Mouse (Mus musculus): ENCODE results near the gene Snx10. TPM values are rescaled to one million over a fixed set of nuclear protein-coding genes. Genes with fewer than 3 reads are reported as not detected.

Gene Snx10
- polyA plus RNA-seq, 1 experiment from 2014 or later, result 19.2 TPM

GRCm38 (mm10) chr6:51569086-51569485 lies 45.4 kb downstream of the Snx10 start:
- H3K9ac ChIP-seq (ENCODE audit: low read depth, low read length), result no peak overlapping the region
- peaks cover 9% of the 10 kb centered on the region; the same call in 1 of the 2 replicates for H3K4me1 ChIP-seq (ENCODE audit: control insufficient read depth, insufficient read depth, low read length)
- no peak overlapping the region for H3K4me2 ChIP-seq (replicated peaks; ENCODE audit: low read depth, low read length)
- no peaks in the 10 kb centered on the region for H3K36me3 ChIP-seq (ENCODE audit: control insufficient read depth, insufficient read depth, low read length)
- no peaks in the 10 kb centered on the region for H3K9me3 ChIP-seq (ENCODE audit: control insufficient read depth, low read length)
- ATAC-seq (ENCODE audit: low FRiP score, low TSS enrichment), result no peak
- H3K4me3 ChIP-seq (ENCODE audit: low read length), result no peak overlapping the region
- no peaks in the 10 kb centered on the region for H3K27me3 ChIP-seq (ENCODE audit: control insufficient read depth, insufficient read depth, low read length)
- 92% methylated on average over 8 of the region's 8 CpGs for WGBS
- no peak overlapping the region for H3K27ac ChIP-seq (ENCODE audit: low read depth, low read length)

GRCm38 (mm10) chr6:51573136-51573535 lies 49.4 kb downstream of the Snx10 start:
- Histone ChIP-seq H3K4me3 (ENCODE audit: low read length) (no peak overlapping the region), H3K27ac (ENCODE audit: low read depth, low read length) (no peak overlapping the region), H3K4me2 (replicated peaks; ENCODE audit: low read depth, low read length) (no peak overlapping the region), H3K9ac (ENCODE audit: low read depth, low read length) (no peak overlapping the region), H3K4me1 (ENCODE audit: control insufficient read depth, insufficient read depth, low read length) (no peaks in the 10 kb centered on the region), H3K27me3 (ENCODE audit: control insufficient read depth, insufficient read depth, low read length) (no peaks in the 10 kb centered on the region), H3K9me3 (ENCODE audit: control insufficient read depth, low read length) (no peaks in the 10 kb centered on the region), H3K36me3 (ENCODE audit: control insufficient read depth, insufficient read depth, low read length) (no peaks in the 10 kb centered on the region)
- WGBS, result 88% methylated on average over 4 of the region's 4 CpGs
- ATAC-seq (ENCODE audit: low FRiP score, low TSS enrichment), result no peak

GRCm38 (mm10) chr6:51574132-51574531 lies 50.4 kb downstream of the Snx10 start:
- Histone ChIP-seq H3K36me3 (ENCODE audit: control insufficient read depth, insufficient read depth, low read length) (no peaks in the 10 kb centered on the region), H3K4me3 (ENCODE audit: low read length) (no peak overlapping the region), H3K4me1 (ENCODE audit: control insufficient read depth, insufficient read depth, low read length) (no peaks in the 10 kb centered on the region), H3K9ac (ENCODE audit: low read depth, low read length) (no peak overlapping the region), H3K27me3 (ENCODE audit: control insufficient read depth, insufficient read depth, low read length) (no peaks in the 10 kb centered on the region), H3K27ac (ENCODE audit: low read depth, low read length) (no peak overlapping the region), H3K4me2 (replicated peaks; ENCODE audit: low read depth, low read length) (no peak overlapping the region), H3K9me3 (ENCODE audit: control insufficient read depth, low read length) (no peaks in the 10 kb centered on the region)
- ATAC-seq (ENCODE audit: low FRiP score, low TSS enrichment), result no peak
- 90% methylated on average over 13 of the region's 13 CpGs for WGBS

GRCm38 (mm10) chr6:51578415-51578814 lies 54.7 kb downstream of the Snx10 start:
- ATAC-seq (ENCODE audit: low FRiP score, low TSS enrichment), result no peak
- Histone ChIP-seq H3K4me1 (ENCODE audit: control insufficient read depth, insufficient read depth, low read length) (no peaks in the 10 kb centered on the region), H3K27me3 (ENCODE audit: control insufficient read depth, insufficient read depth, low read length) (no peaks in the 10 kb centered on the region), H3K36me3 (ENCODE audit: control insufficient read depth, insufficient read depth, low read length) (no peaks in the 10 kb centered on the region), H3K9ac (ENCODE audit: low read depth, low read length) (no peak overlapping the region), H3K27ac (ENCODE audit: low read depth, low read length) (no peak overlapping the region), H3K4me3 (ENCODE audit: low read length) (no peak overlapping the region), H3K4me2 (replicated peaks; ENCODE audit: low read depth, low read length) (no peak overlapping the region), H3K9me3 (ENCODE audit: control insufficient read depth, low read length) (no peaks in the 10 kb centered on the region)
- 83% methylated on average over 4 of the region's 4 CpGs for WGBS

DNA sequence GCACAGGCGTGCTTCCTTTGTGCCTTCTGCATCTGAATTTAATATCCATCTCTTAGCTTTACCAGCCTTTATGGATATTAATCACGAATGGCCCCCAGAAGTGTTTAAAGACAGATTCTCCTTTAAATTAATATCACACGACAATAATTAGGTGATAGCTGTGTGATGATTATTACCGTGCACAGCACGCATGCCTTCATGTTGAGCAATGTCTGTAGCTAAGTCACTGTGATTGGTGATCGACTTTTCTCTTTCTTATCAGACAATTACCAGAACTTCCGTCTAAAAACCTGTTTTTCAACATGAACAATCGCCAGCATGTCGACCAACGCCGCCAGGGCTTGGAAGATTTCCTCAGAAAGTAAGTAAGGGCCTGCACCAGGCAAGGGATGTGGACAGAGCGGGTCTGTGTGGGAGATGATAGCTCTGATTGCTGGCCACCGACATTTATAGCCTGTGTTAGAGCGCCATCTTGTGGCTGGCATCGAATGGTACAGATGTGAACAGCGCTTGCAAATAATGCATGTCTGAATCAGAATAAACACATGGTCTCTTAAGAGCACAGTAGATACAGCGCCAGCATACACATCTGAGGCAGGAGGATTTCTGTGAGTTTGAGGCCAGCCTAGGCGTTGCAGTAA lies 56.5 kb downstream of the Snx10 start:
- Histone ChIP-seq H3K4me2 (replicated peaks; ENCODE audit: low read depth, low read length) (no peak overlapping the region), H3K9me3 (ENCODE audit: control insufficient read depth, low read length) (no peaks in the 10 kb centered on the region), H3K9ac (ENCODE audit: low read depth, low read length) (no peak overlapping the region), H3K27me3 (ENCODE audit: control insufficient read depth, insufficient read depth, low read length) (no peaks in the 10 kb centered on the region), H3K27ac (ENCODE audit: low read depth, low read length) (no peak overlapping the region), H3K36me3 (ENCODE audit: control insufficient read depth, insufficient read depth, low read length) (no peaks in the 10 kb centered on the region), H3K4me3 (ENCODE audit: low read length) (no peak overlapping the region), H3K4me1 (ENCODE audit: control insufficient read depth, insufficient read depth, low read length) (no peaks in the 10 kb centered on the region)
- WGBS, result 30% methylated on average over 18 of the region's 18 CpGs
- peak; percentile 93 for ATAC-seq (ENCODE audit: low FRiP score, low TSS enrichment)

- H3K27me3 ChIP-seq (ENCODE audit: control insufficient read depth, insufficient read depth, low read length), result no peaks in the 10 kb centered on the region
- H3K9ac ChIP-seq (ENCODE audit: low read depth, low read length), result no peak overlapping the region
- WGBS, result 80% methylated on average over 9 of the region's 9 CpGs
- H3K27ac ChIP-seq (ENCODE audit: low read depth, low read length), result no peak overlapping the region
- no peaks in the 10 kb centered on the region for H3K4me1 ChIP-seq (ENCODE audit: control insufficient read depth, insufficient read depth, low read length)
- H3K36me3 ChIP-seq (ENCODE audit: control insufficient read depth, insufficient read depth, low read length), result no peaks in the 10 kb centered on the region
- no peaks in the 10 kb centered on the region for H3K9me3 ChIP-seq (ENCODE audit: control insufficient read depth, low read length)
- H3K4me2 ChIP-seq (replicated peaks; ENCODE audit: low read depth, low read length), result no peak overlapping the region
- no peak overlapping the region for H3K4me3 ChIP-seq (ENCODE audit: low read length)
- no peak for ATAC-seq (ENCODE audit: low FRiP score, low TSS enrichment)
These were observed 57.7 kb downstream of the Snx10 start for GRCm38 (mm10) chr6:51581418-51581817.

DNA sequence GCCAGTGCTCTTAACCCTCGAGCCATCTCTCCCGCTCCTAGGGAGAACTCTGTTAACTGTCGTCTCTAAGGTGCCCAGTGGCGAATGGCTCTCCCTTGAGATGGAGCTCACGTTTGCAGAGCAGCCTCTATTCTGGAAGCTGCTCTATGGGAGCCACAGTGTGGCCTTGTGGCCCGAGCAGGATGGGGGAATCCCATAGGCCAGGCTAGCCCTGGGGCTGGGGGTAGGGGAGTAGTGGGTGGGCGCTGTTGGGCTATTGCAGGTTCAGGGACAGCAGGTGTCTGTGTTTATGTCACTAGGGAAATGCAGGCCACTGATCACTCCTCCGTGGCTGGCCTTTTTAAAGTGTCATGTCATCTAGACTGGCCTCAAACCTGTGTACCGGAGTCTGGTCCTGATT lies 58.4 kb downstream of the Snx10 start:
- H3K36me3 ChIP-seq (ENCODE audit: control insufficient read depth, insufficient read depth, low read length), result no peaks in the 10 kb centered on the region
- WGBS, result 85% methylated on average over 9 of the region's 9 CpGs

GRCm38 (mm10) chr6:51585980-51586379 lies 62.3 kb downstream of the Snx10 start:
- H3K36me3 ChIP-seq (ENCODE audit: control insufficient read depth, insufficient read depth, low read length), result no peaks in the 10 kb centered on the region
- WGBS, result 34% methylated on average over 8 of the region's 8 CpGs
- no peak overlapping the region for H3K4me2 ChIP-seq (replicated peaks; ENCODE audit: low read depth, low read length)
- no peaks in the 10 kb centered on the region for H3K9me3 ChIP-seq (ENCODE audit: control insufficient read depth, low read length)
- H3K27ac ChIP-seq (ENCODE audit: low read depth, low read length), result no peak overlapping the region
- H3K9ac ChIP-seq (ENCODE audit: low read depth, low read length), result no peak overlapping the region
- 0 out of 2 replicates have a peak, but pooled peaks have one; percentile 38 for ATAC-seq (ENCODE audit: low FRiP score, low TSS enrichment)
- no peaks in the 10 kb centered on the region for H3K27me3 ChIP-seq (ENCODE audit: control insufficient read depth, insufficient read depth, low read length)
- H3K4me1 ChIP-seq (ENCODE audit: control insufficient read depth, insufficient read depth, low read length), result no peaks in the 10 kb centered on the region
- no peak overlapping the region for H3K4me3 ChIP-seq (ENCODE audit: low read length)

More for the DNA sequence above, 58.4 kb downstream of the Snx10 start:
- Histone ChIP-seq H3K27ac (ENCODE audit: low read depth, low read length) (no peak overlapping the region), H3K27me3 (ENCODE audit: control insufficient read depth, insufficient read depth, low read length) (no peaks in the 10 kb centered on the region), H3K9ac (ENCODE audit: low read depth, low read length) (no peak overlapping the region), H3K4me2 (replicated peaks; ENCODE audit: low read depth, low read length) (no peak overlapping the region), H3K4me1 (ENCODE audit: control insufficient read depth, insufficient read depth, low read length) (no peaks in the 10 kb centered on the region), H3K9me3 (ENCODE audit: control insufficient read depth, low read length) (no peaks in the 10 kb centered on the region), H3K4me3 (ENCODE audit: low read length) (no peak overlapping the region)
- no peak for ATAC-seq (ENCODE audit: low FRiP score, low TSS enrichment)

DNA sequence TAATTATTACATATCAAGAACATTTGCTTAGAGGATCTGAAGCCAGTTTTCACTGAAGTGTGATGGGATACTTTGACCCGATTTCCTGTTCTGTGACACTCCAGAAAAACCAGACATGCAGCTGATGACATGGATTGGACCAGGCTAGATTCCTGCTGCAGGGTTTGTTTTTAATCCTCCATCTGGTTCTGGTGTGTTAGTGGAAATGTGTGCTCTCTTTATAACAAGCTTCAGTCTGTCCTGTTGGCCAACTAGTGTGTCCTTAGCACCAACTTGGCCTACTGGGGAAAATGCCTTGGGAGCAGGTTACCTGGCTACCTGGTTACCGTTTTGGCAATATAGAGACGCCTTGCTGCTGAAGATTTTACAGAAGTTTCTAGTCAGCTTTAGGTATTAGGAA lies 63.6 kb downstream of the Snx10 start:
- H3K27ac ChIP-seq (ENCODE audit: low read depth, low read length), result no peak overlapping the region
- no peak overlapping the region for H3K4me2 ChIP-seq (replicated peaks; ENCODE audit: low read depth, low read length)
- WGBS, result 91% methylated on average over 3 of the region's 3 CpGs
- no peaks in the 10 kb centered on the region for H3K27me3 ChIP-seq (ENCODE audit: control insufficient read depth, insufficient read depth, low read length)
- H3K4me3 ChIP-seq (ENCODE audit: low read length), result no peak overlapping the region
- no peaks in the 10 kb centered on the region for H3K36me3 ChIP-seq (ENCODE audit: control insufficient read depth, insufficient read depth, low read length)
- no peak for ATAC-seq (ENCODE audit: low FRiP score, low TSS enrichment)
- H3K4me1 ChIP-seq (ENCODE audit: control insufficient read depth, insufficient read depth, low read length), result peaks cover 5% of the 10 kb centered on the region; the same call in 1 of the 2 replicates
- H3K9ac ChIP-seq (ENCODE audit: low read depth, low read length), result no peak overlapping the region
- H3K9me3 ChIP-seq (ENCODE audit: control insufficient read depth, low read length), result no peaks in the 10 kb centered on the region

All from kidney, embryonic 14.5 days (tissue).